Mouse (Mus musculus) 3T3-L1 (cell line): ENCODE data around the gene Qpctl.
A peak's percentile ranks its signal among the peaks of the same experiment; 100 is the strongest.

Experiments used
- DNase-seq: peaks from one replicate; pipeline ENCODE4 v3.0.0-alpha.2; 2015; ENCODE audit warnings: low read depth, low spot score

The Qpctl gene

GRCm38 (mm10) chr7:19121686-19122085 is 27.4 kb downstream of the Qpctl start:
- DNase-seq: no peak

GRCm38 (mm10) chr7:19119631-19120429 is 29.3 kb downstream of the Qpctl start, which contains the start of gene Fbxo46:
Fbxo46 (plus strand) TSS chr7:19119859.
- DNase-seq: peak; percentile 98

GRCm38 (mm10) chr7:19119083-19119482 is 30.0 kb downstream of the Qpctl start:
- no peak for DNase-seq

GRCm38 (mm10) chr7:19118028-19118771 is 30.9 kb downstream of the Qpctl start, which contains the start of gene Gm4969:
Gm4969 (minus strand) TSS chr7:19118368.
- no peak for DNase-seq

- peak; percentile 36 for DNase-seq
These were observed 39.5 kb downstream of the Qpctl start for GRCm38 (mm10) chr7:19109565-19109964.

- no peak for DNase-seq
These were observed 41.7 kb downstream of the Qpctl start for GRCm38 (mm10) chr7:19107436-19107835.

- no peak for DNase-seq
These were observed 44.6 kb downstream of the Qpctl start for GRCm38 (mm10) chr7:19104486-19104885.

- peak; percentile 43 for DNase-seq
These were observed 45.4 kb downstream of the Qpctl start for GRCm38 (mm10) chr7:19103741-19104140.

- DNase-seq: no peak
These were observed 48.8 kb downstream of the Qpctl start for GRCm38 (mm10) chr7:19100290-19100689.

GRCm38 (mm10) chr7:19098811-19099210 is 50.3 kb downstream of the Qpctl start:
- DNase-seq: no peak

- no peak for DNase-seq
These were observed 51.2 kb downstream of the Qpctl start for GRCm38 (mm10) chr7:19097863-19098262.

GRCm38 (mm10) chr7:19097217-19097616 is 51.9 kb downstream of the Qpctl start:
- no peak for DNase-seq

GRCm38 (mm10) chr7:19096421-19096976 is 52.6 kb downstream of the Qpctl start:
- DNase-seq: no peak

- peak; percentile 84 for DNase-seq
These were observed 53.4 kb downstream of the Qpctl start for GRCm38 (mm10) chr7:19095751-19096110.

GRCm38 (mm10) chr7:19094826-19095750 is 54.0 kb downstream of the Qpctl start:
- peak; percentile 52 for DNase-seq

- DNase-seq: peak; percentile 41
These were observed 54.6 kb downstream of the Qpctl start, which contains the start of gene Six5 for GRCm38 (mm10) chr7:19094471-19094825. Six5 (plus strand) TSS chr7:19094594.

- DNase-seq: peak; percentile 98
These were observed 55.3 kb downstream of the Qpctl start for GRCm38 (mm10) chr7:19093537-19094385.

GRCm38 (mm10) chr7:19093174-19093521 is 55.9 kb downstream of the Qpctl start:
- DNase-seq: peak; percentile 71

GRCm38 (mm10) chr7:19092381-19093173 is 56.5 kb downstream of the Qpctl start:
- no peak for DNase-seq

- DNase-seq: no peak
These were observed 57.2 kb downstream of the Qpctl start for GRCm38 (mm10) chr7:19091913-19092312.
